Mouse (Mus musculus) hindbrain, postnatal 0 days (tissue): ENCODE data around the gene Col13a1. TPM values are rescaled to one million over a fixed set of nuclear protein-coding genes. Genes with fewer than 3 reads are reported as not detected.

ENCODE experiments used
- ATAC-seq: fragments of 200-750 bp; cut with Nextera tagmentation; 2 replicates; pipeline ENCODE4 v1.8.0; 2017; ENCODE audit warnings: mild to moderate bottlenecking, moderate TSS enrichment, moderate library complexity
- DNase-seq: peaks from one replicate; pipeline ENCODE4 v3.0.0-alpha.2; 2015; ENCODE audit warnings: low spot score
- H3K27ac ChIP-seq: fragments of 300-500 bp; sonication (generic); 2 replicates; pipeline ENCODE4 v1.5.1; 2014; ENCODE audit warnings: mild to moderate bottlenecking
- H3K27me3 ChIP-seq: fragments of 300-500 bp; sonication (generic); 2 replicates; pipeline ENCODE4 v1.6.1; 2014; ENCODE audit warnings: low read length, mixed read lengths; ENCODE audit not compliant: insufficient read depth
- H3K36me3 ChIP-seq: fragments of 300-500 bp; sonication (generic); 2 replicates; pipeline ENCODE4 v1.6.1; 2014; ENCODE audit warnings: low read length, mixed read lengths; ENCODE audit not compliant: insufficient read depth
- H3K4me1 ChIP-seq: fragments of 300-500 bp; sonication (generic); 2 replicates; pipeline ENCODE4 v1.6.1; 2014; ENCODE audit warnings: antibody characterized with exemption, low read length, mixed read lengths; ENCODE audit not compliant: insufficient read depth
- H3K4me2 ChIP-seq: fragments of 300-500 bp; sonication (generic); 2 replicates; pipeline ENCODE4 v1.6.1; 2014; ENCODE audit warnings: low read depth, mild to moderate bottlenecking, low read length, moderate library complexity, mixed read lengths
- H3K4me3 ChIP-seq: fragments of 300-500 bp; sonication (generic); 2 replicates; pipeline ENCODE4 v1.5.1; 2014; ENCODE audit warnings: low read length
- H3K9ac ChIP-seq: fragments of 300-500 bp; sonication (generic); replicated peaks from 2 replicates; pipeline ENCODE4 v1.6.1; 2014; ENCODE audit warnings: mild to moderate bottlenecking, low read length, moderate library complexity, mixed read lengths
- H3K9me3 ChIP-seq: fragments of 300-500 bp; sonication (generic); 2 replicates; pipeline ENCODE4 v1.6.1; 2016; ENCODE audit warnings: low read length, mixed read lengths
- CTCF ChIP-seq: IDR thresholded peaks from 2 replicates; pipeline ENCODE4 v1.5.1; 2016; ENCODE audit warnings: antibody characterized with exemption, control low read depth, low read depth
- WGBS: fragments of 180-500 bp; shearing (Covaris S2); extraction: QIAGEN DNeasy Blood & Tissue Kit; methylation state at CpG from one replicate; pipeline ENCODE4 v1.1.7; 2014; 5-methylcytosine and 5-hydroxymethylcytosine counted together
- polyA plus RNA-seq: library from polyadenylated mRNA; unstranded; fragments of >200 nt; fragmentation: Nextera tagmentation; extraction: Ambion mirVana; gene quantifications from 2 replicates; pipeline ENCODE4 v1.2.1, GENCODE M21; 2015
- total RNA-seq: library from RNA; depleted of rRNA; stranded (reverse); fragments of >200 nt; gene quantifications from 2 replicates; pipeline ENCODE4 v1.2.3, GENCODE M21; 2014

Gene Col13a1
- total and polyA plus RNA-seq, 2 experiments from 2014 or later = 1.6 to 4.2 TPM

- WGBS = 37% methylated on average over 11 of the region's 11 CpGs
- no peak overlapping the region for H3K27ac ChIP-seq
- no peaks in the 10 kb centered on the region for H3K27me3 ChIP-seq
- DNase-seq = no peak
- H3K4me1 ChIP-seq = no peaks in the 10 kb centered on the region
- no peaks in the 10 kb centered on the region for H3K9me3 ChIP-seq
- no peaks in the 10 kb centered on the region for H3K36me3 ChIP-seq
- no peak overlapping the region for H3K4me2 ChIP-seq
- H3K4me3 ChIP-seq = no peak overlapping the region
- TF ChIP-seq CTCF = peak; percentile 46
- no peak overlapping the region for H3K9ac ChIP-seq
- no peak for ATAC-seq
These were observed 12.8 kb upstream of the Col13a1 start for GRCm38 (mm10) chr10:61991481-61992424.

- 4% methylated on average over 7 of the region's 7 CpGs for WGBS
- DNase-seq = peak; percentile 92
These were observed 1.5 kb upstream of the Col13a1 start for GRCm38 (mm10) chr10:61980424-61980823.

GRCm38 (mm10) chr10:61978112-61978865 is 619 bp downstream of the Col13a1 start:
- 1% methylated on average over 65 of the region's 65 CpGs for WGBS
- Histone ChIP-seq H3K9me3 (no peaks in the 10 kb centered on the region), H3K4me2 (peak overlapping the region; percentile 67), H3K27ac (no peak overlapping the region), H3K4me3 (peak overlapping the region; percentile 40), H3K27me3 (peaks cover 45% of the 10 kb centered on the region), H3K36me3 (no peaks in the 10 kb centered on the region), H3K9ac (0 out of 2 replicates have a peak overlapping the region, but pooled peaks have one; percentile 38), H3K4me1 (peaks cover 12% of the 10 kb centered on the region)
- TF ChIP-seq CTCF = peak; percentile 25; the same call in 1 of the 2 replicates
- peak; percentile 39 for DNase-seq
- ATAC-seq = no peak

More at GRCm38 (mm10) chr10:61980424-61980823, 1.5 kb upstream of the Col13a1 start:
- no peaks in the 10 kb centered on the region for H3K36me3 ChIP-seq
- H3K27ac ChIP-seq = no peak overlapping the region
- no peak overlapping the region for H3K4me3 ChIP-seq
- peak; percentile 80 for ATAC-seq
- H3K4me2 ChIP-seq = no peak overlapping the region
- peaks cover 41% of the 10 kb centered on the region for H3K27me3 ChIP-seq
- H3K9me3 ChIP-seq = no peaks in the 10 kb centered on the region
- no peak overlapping the region for H3K9ac ChIP-seq
- peaks cover 12% of the 10 kb centered on the region for H3K4me1 ChIP-seq
- peak; percentile 95 for TF ChIP-seq CTCF

GRCm38 (mm10) chr10:61977392-61978096 is 1.4 kb downstream of the Col13a1 start:
- Histone ChIP-seq H3K27me3 (peaks cover 45% of the 10 kb centered on the region), H3K4me3 (peak overlapping the region; percentile 40), H3K9me3 (no peaks in the 10 kb centered on the region), H3K36me3 (no peaks in the 10 kb centered on the region), H3K9ac (no peak overlapping the region), H3K4me1 (peaks cover 12% of the 10 kb centered on the region), H3K4me2 (peak overlapping the region; percentile 67), H3K27ac (no peak overlapping the region)
- no peak for DNase-seq
- no peak for TF ChIP-seq CTCF
- 6% methylated on average over 18 of the region's 18 CpGs for WGBS
- no peak for ATAC-seq

GRCm38 (mm10) chr10:61976987-61977386 is 1.9 kb downstream of the Col13a1 start:
- WGBS = 11% methylated on average over 6 of the region's 6 CpGs
- peak; percentile 23; the same call in 1 of the 2 replicates for TF ChIP-seq CTCF

GRCm38 (mm10) chr10:61974581-61974980 is 4.3 kb downstream of the Col13a1 start:
- Histone ChIP-seq H3K9ac (no peak overlapping the region), H3K27ac (no peak overlapping the region), H3K9me3 (no peaks in the 10 kb centered on the region), H3K27me3 (peaks cover 37% of the 10 kb centered on the region), H3K4me2 (no peak overlapping the region), H3K4me3 (no peak overlapping the region), H3K4me1 (peaks cover 12% of the 10 kb centered on the region), H3K36me3 (no peaks in the 10 kb centered on the region)
- no peak for TF ChIP-seq CTCF
- DNase-seq (no peak), ATAC-seq (no peak)
- 89% methylated on average over 2 of the region's 2 CpGs for WGBS

More at GRCm38 (mm10) chr10:61976987-61977386, 1.9 kb downstream of the Col13a1 start:
- H3K4me1 ChIP-seq = peaks cover 12% of the 10 kb centered on the region
- peak; percentile 54; the same call in 1 of the 2 replicates for ATAC-seq
- H3K9me3 ChIP-seq = no peaks in the 10 kb centered on the region
- H3K27me3 ChIP-seq = peaks cover 45% of the 10 kb centered on the region
- no peak for DNase-seq
- no peak overlapping the region for H3K27ac ChIP-seq
- H3K4me2 ChIP-seq = no peak overlapping the region
- no peak overlapping the region for H3K4me3 ChIP-seq
- no peak overlapping the region for H3K9ac ChIP-seq
- no peaks in the 10 kb centered on the region for H3K36me3 ChIP-seq
